Mouse (Mus musculus) embryonic facial prominence, embryonic 14.5 days (tissue): Measurements from ENCODE around the gene Astn2. TPM values are rescaled to one million over a fixed set of nuclear protein-coding genes. Genes with fewer than 3 reads are reported as not detected.

Experiments
- ATAC-seq: fragments of 200-750 bp; cut with Nextera tagmentation; 2 replicates; pipeline ENCODE4 v1.8.0; 2017; ENCODE audit warnings: low read depth, moderate number of reproducible peaks, moderate TSS enrichment
- DNase-seq: peaks from one replicate; pipeline ENCODE4 v3.0.0-alpha.2; 2015; ENCODE audit warnings: low spot score
- H3K27ac ChIP-seq: fragments of 300-500 bp; sonication (generic); replicated peaks from 2 replicates; pipeline ENCODE4 v1.5.1; 2014; ENCODE audit warnings: low read depth, mild to moderate bottlenecking, low read length, moderate library complexity
- H3K27me3 ChIP-seq: fragments of 300-500 bp; sonication (generic); replicated peaks from 2 replicates; pipeline ENCODE4 v1.6.1; 2014; ENCODE audit warnings: low read length; ENCODE audit not compliant: control insufficient read depth, insufficient read depth
- H3K36me3 ChIP-seq: fragments of 300-500 bp; sonication (generic); 2 replicates; pipeline ENCODE4 v1.6.1; 2014; ENCODE audit warnings: low read length, mixed read lengths; ENCODE audit not compliant: control insufficient read depth, insufficient read depth
- H3K4me1 ChIP-seq: fragments of 300-500 bp; sonication (generic); 2 replicates; pipeline ENCODE4 v1.6.1; 2014; ENCODE audit warnings: antibody characterized with exemption, low read length; ENCODE audit not compliant: control insufficient read depth, insufficient read depth
- H3K4me2 ChIP-seq: fragments of 300-500 bp; sonication (generic); 2 replicates; pipeline ENCODE4 v1.6.1; 2014; ENCODE audit warnings: low read depth, mild to moderate bottlenecking, low read length, moderate library complexity, mixed read lengths
- H3K4me3 ChIP-seq: fragments of 300-500 bp; sonication (generic); 2 replicates; pipeline ENCODE4 v1.5.1; 2014; ENCODE audit warnings: low read depth, mild to moderate bottlenecking, low read length
- H3K9ac ChIP-seq: fragments of 300-500 bp; sonication (generic); 2 replicates; pipeline ENCODE4 v1.6.1; 2014; ENCODE audit warnings: low read depth, mild to moderate bottlenecking, low read length, moderate library complexity, mixed read lengths
- H3K9me3 ChIP-seq: fragments of 300-500 bp; sonication (generic); 2 replicates; pipeline ENCODE4 v1.6.1; 2016; ENCODE audit warnings: low read length; ENCODE audit not compliant: control insufficient read depth
- WGBS: fragments of 180-500 bp; shearing (Covaris S2); extraction: QIAGEN DNeasy Blood & Tissue Kit; methylation state at CpG from one replicate; pipeline ENCODE4 v1.1.7; 2014; 5-methylcytosine and 5-hydroxymethylcytosine counted together
- polyA plus RNA-seq: library from polyadenylated mRNA; unstranded; fragments of >200 nt; fragmentation: Nextera tagmentation; extraction: Ambion mirVana; gene quantifications from 2 replicates; pipeline ENCODE4 v1.2.1, GENCODE M21; 2014

The Astn2 gene
- polyA plus RNA-seq, 1 experiment from 2014 or later = 1.0 TPM

DNA sequence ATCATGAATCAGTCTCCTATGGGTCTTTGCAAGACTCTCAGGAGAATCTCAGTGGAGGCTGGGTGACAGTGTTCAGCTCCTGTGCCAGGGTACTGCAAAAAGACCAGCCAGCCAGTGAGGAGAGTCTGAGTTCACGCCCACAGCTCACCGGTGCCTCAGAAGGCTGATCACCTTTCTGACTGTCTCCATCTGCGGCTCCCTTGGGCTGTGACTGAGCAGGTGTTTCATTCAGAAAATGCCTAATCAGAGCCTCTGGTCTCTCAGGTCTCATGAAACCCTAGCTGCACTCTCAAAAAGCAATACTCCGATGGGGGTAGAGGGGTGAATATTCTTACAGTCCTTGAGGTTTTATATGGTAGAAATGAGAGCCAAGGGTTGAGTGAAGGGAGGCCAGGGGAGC is 640.1 kb downstream of the Astn2 start:
- Histone ChIP-seq H3K4me2 (no peak overlapping the region), H3K27ac (no peak overlapping the region), H3K4me1 (no peaks in the 10 kb centered on the region; the same call in 1 of the 2 replicates), H3K9me3 (no peaks in the 10 kb centered on the region), H3K36me3 (no peaks in the 10 kb centered on the region), H3K4me3 (no peak overlapping the region), H3K27me3 (no peaks in the 10 kb centered on the region), H3K9ac (no peak overlapping the region)
- 59% methylated on average over 4 of the region's 4 CpGs for WGBS
- ATAC-seq (peak; percentile 96), DNase-seq (peak; percentile 64)

GRCm38 (mm10) chr4:65763823-65764222 is 640.6 kb downstream of the Astn2 start:
- Histone ChIP-seq H3K27me3 (no peaks in the 10 kb centered on the region), H3K27ac (no peak overlapping the region), H3K36me3 (no peaks in the 10 kb centered on the region), H3K9me3 (no peaks in the 10 kb centered on the region), H3K4me3 (no peak overlapping the region), H3K4me1 (no peaks in the 10 kb centered on the region; the same call in 1 of the 2 replicates), H3K9ac (no peak overlapping the region), H3K4me2 (no peak overlapping the region)
- DNase-seq = no peak
- ATAC-seq = peak; percentile 26; the same call in 1 of the 2 replicates
- WGBS = 81% methylated on average over 2 of the region's 2 CpGs

DNA sequence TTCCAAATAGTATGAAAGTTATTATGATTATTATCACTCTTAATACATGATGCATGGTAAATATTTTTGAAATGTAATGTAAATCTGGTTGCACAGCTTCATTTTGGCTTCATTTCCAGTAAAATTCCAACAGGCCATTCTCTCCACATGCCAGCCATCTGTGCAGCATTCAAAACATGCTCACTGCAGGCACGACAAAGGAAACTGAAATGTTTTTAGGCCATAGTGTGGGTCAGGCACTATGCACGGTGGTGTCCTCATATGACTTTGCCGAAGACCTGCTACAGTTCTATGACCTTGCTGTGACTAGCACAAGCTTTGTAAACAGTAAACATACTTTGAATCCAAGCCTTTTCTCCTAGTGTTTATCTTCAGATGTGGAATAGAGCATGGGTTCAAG is 642.3 kb downstream of the Astn2 start:
- Histone ChIP-seq H3K4me3 (no peak overlapping the region), H3K9ac (no peak overlapping the region), H3K4me1 (no peaks in the 10 kb centered on the region; the same call in 1 of the 2 replicates), H3K36me3 (no peaks in the 10 kb centered on the region), H3K27ac (no peak overlapping the region), H3K4me2 (no peak overlapping the region), H3K9me3 (no peaks in the 10 kb centered on the region), H3K27me3 (no peaks in the 10 kb centered on the region)
- 66% methylated on average over 3 of the region's 3 CpGs for WGBS
- DNase-seq (no peak), ATAC-seq (no peak)

DNA sequence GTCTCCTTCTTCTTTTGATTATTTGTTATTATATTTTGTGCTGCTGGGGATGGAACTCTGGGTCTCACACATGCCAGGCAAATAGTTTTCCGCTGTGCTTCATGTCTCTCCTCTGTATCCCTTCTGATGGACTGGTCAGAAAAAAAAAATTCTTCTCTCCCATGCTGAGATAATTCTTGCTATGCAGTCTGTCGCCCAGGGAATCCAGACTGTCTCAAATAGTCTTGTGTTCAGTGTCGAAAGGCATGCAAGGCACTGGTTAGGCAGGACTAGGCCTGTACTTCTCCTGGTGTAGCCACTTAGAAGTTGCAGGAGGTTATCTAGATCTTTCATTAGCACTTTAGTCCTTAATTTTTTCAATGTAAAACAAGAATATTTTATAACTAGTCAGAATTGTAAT is 642.8 kb downstream of the Astn2 start:
- H3K4me2 ChIP-seq = no peak overlapping the region
- no peak for DNase-seq
- no peaks in the 10 kb centered on the region for H3K9me3 ChIP-seq
- no peaks in the 10 kb centered on the region for H3K27me3 ChIP-seq
- H3K36me3 ChIP-seq = no peaks in the 10 kb centered on the region
- H3K9ac ChIP-seq = no peak overlapping the region
- 67% methylated on average over 3 of the region's 3 CpGs for WGBS
- ATAC-seq = no peak
- no peak overlapping the region for H3K27ac ChIP-seq
- no peak overlapping the region for H3K4me3 ChIP-seq
- H3K4me1 ChIP-seq = no peaks in the 10 kb centered on the region; the same call in 1 of the 2 replicates

- Histone ChIP-seq H3K9ac (no peak overlapping the region), H3K9me3 (no peaks in the 10 kb centered on the region), H3K4me2 (no peak overlapping the region), H3K36me3 (no peaks in the 10 kb centered on the region), H3K4me1 (no peaks in the 10 kb centered on the region; the same call in 1 of the 2 replicates), H3K27ac (no peak overlapping the region), H3K27me3 (no peaks in the 10 kb centered on the region), H3K4me3 (no peak overlapping the region)
- WGBS = 78% methylated on average over 1 of the region's 1 CpGs
- no peak for ATAC-seq
- no peak for DNase-seq
Observed at GRCm38 (mm10) chr4:65758875-65759201, 645.6 kb downstream of the Astn2 start.

DNA sequence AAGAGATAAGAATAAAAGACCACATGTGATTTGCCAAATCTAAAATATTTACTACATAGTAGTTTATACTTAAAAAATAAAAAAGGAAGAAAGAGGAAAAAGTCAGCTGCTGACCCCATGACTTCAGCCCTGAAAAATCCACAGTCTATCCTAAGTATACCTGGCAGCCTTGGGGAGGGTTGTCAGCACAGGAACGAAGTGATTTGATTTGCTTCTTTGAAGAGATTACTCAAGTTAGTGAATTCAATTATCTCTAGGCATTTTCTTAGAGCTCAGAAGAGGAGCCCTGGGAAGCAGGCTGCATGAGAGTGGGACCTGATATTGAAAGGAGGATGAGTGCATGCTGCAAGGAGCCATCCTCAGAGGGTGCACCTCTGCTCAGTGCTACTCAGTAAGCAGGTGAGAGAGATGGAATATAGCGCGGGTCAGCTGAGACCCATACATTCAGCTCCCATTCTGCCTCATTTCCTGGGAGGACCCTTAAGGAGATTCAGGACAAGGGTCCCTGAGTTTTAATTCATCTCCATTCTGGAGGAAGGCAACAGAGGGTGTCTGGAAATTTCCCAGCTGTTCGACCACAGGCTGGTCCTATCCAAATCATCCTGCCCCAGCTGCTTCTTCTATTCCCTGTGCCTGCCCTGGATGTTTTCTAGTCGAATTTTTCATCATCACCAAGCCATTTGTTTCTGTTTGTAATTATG is 646.1 kb downstream of the Astn2 start:
- no peaks in the 10 kb centered on the region for H3K9me3 ChIP-seq
- WGBS = 59% methylated on average over 5 of the region's 5 CpGs
- no peak overlapping the region for H3K4me2 ChIP-seq
- no peaks in the 10 kb centered on the region for H3K36me3 ChIP-seq
- H3K27me3 ChIP-seq = no peaks in the 10 kb centered on the region
- H3K4me3 ChIP-seq = no peak overlapping the region
- no peak for ATAC-seq
- H3K27ac ChIP-seq = no peak overlapping the region
- H3K4me1 ChIP-seq = no peaks in the 10 kb centered on the region; the same call in 1 of the 2 replicates
- H3K9ac ChIP-seq = no peak overlapping the region
- no peak for DNase-seq

GRCm38 (mm10) chr4:65752941-65753340 is 651.5 kb downstream of the Astn2 start:
- no peak overlapping the region for H3K4me2 ChIP-seq
- WGBS = 83% methylated on average over 3 of the region's 3 CpGs

DNA sequence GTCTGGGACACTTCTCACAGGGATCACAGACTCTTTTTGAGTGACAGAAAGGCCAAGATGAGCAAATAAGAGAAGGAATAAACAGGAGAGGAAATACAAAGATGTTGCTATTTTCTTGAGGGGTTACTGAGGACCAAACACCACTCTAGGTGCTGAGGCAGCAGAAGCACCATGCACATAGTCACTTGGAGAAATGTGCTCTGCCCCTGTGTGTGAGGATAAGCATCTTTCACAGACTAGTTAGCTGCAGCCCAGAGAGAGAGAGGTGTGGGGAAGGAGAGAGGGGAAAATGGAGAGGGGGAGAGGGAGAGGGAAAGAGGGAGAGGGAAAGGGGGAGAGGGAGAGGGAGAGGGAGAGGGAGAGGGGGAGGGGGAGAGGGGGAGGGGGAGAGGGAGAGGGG is 659.6 kb downstream of the Astn2 start:
- H3K36me3 ChIP-seq = no peaks in the 10 kb centered on the region
- no peak for ATAC-seq

More at GRCm38 (mm10) chr4:65752941-65753340, 651.5 kb downstream of the Astn2 start:
- DNase-seq = no peak
- ATAC-seq = no peak
- no peak overlapping the region for H3K4me3 ChIP-seq
- H3K36me3 ChIP-seq = no peaks in the 10 kb centered on the region
- H3K4me1 ChIP-seq = no peaks in the 10 kb centered on the region
- no peaks in the 10 kb centered on the region for H3K9me3 ChIP-seq
- H3K9ac ChIP-seq = no peak overlapping the region
- H3K27me3 ChIP-seq = no peaks in the 10 kb centered on the region
- no peak overlapping the region for H3K27ac ChIP-seq

GRCm38 (mm10) chr4:65744088-65744610 is 660.3 kb downstream of the Astn2 start:
- H3K4me2 ChIP-seq = no peak overlapping the region
- H3K27ac ChIP-seq = no peak overlapping the region
- no peak overlapping the region for H3K9ac ChIP-seq
- 62% methylated on average over 5 of the region's 5 CpGs for WGBS
- DNase-seq = no peak
- no peak for ATAC-seq
- H3K9me3 ChIP-seq = no peaks in the 10 kb centered on the region
- H3K4me3 ChIP-seq = no peak overlapping the region
- no peaks in the 10 kb centered on the region for H3K27me3 ChIP-seq
- no peaks in the 10 kb centered on the region for H3K36me3 ChIP-seq
- no peaks in the 10 kb centered on the region for H3K4me1 ChIP-seq

More for the DNA sequence above, 659.6 kb downstream of the Astn2 start:
- Histone ChIP-seq H3K27me3 (no peaks in the 10 kb centered on the region), H3K4me2 (no peak overlapping the region), H3K27ac (no peak overlapping the region), H3K9me3 (no peaks in the 10 kb centered on the region), H3K9ac (no peak overlapping the region), H3K4me1 (no peaks in the 10 kb centered on the region), H3K4me3 (no peak overlapping the region)
- DNase-seq = no peak
